Mouse (Mus musculus) erythroblast, adult 5-6 weeks (primary cell): ENCODE data around the gene Rps6ka1. TPM values are rescaled to one million over a fixed set of nuclear protein-coding genes. Genes with fewer than 3 reads are reported as not detected.
"Not testable (repeated sequence)": the region's sequence is repeated elsewhere in the genome, so short reads cannot be mapped to it uniquely, and the experiment has no call there.

Experiments
- ATAC-seq: replicated peaks from 2 replicates; pipeline ENCODE4 v1.8.0; 2016; ENCODE audit warnings: moderate number of reproducible peaks, mild to moderate bottlenecking, moderate TSS enrichment, inconsistent platforms; ENCODE audit not compliant: poor library complexity, low FRiP score, severe bottlenecking
- total RNA-seq, 2 experiments: library from RNA; stranded (forward) in 1 of 2; stranded (reverse) in 1 of 2; fragments of 150-400 nt in 1 of 2; fragments of 200-764, 138-1000 nt in 1 of 2; gene quantifications; 2 replicates each; pipeline versions ENCODE4 v1.2.3 to v1.2.4; 2015 to 2017; ENCODE audit warnings: low replicate concordance in 2 of 2

The Rps6ka1 gene
- total RNA-seq, 2 experiments from 2014 or later: 40.0 to 67.2 TPM

GRCm38 (mm10) chr4:133872222-133872811 lies 15.3 kb downstream of the Rps6ka1 start:
- peak; percentile 35 for ATAC-seq

GRCm38 (mm10) chr4:133865231-133865630 lies 22.4 kb downstream of the Rps6ka1 start:
- no peak for ATAC-seq

- ATAC-seq: no peak
Measured at GRCm38 (mm10) chr4:133864380-133864981, 23.1 kb downstream of the Rps6ka1 start.

- ATAC-seq: no peak
Measured at GRCm38 (mm10) chr4:133863795-133864379, 23.7 kb downstream of the Rps6ka1 start.

- no peak for ATAC-seq
Measured at GRCm38 (mm10) chr4:133857527-133857926, 30.1 kb downstream of the Rps6ka1 start.

GRCm38 (mm10) chr4:133854621-133855020 lies 33.0 kb downstream of the Rps6ka1 start:
- no peak for ATAC-seq

- no peak for ATAC-seq
Measured at GRCm38 (mm10) chr4:133853630-133854029, 34.0 kb downstream of the Rps6ka1 start.

- ATAC-seq: no peak
Measured at GRCm38 (mm10) chr4:133846625-133847024, 41.0 kb downstream of the Rps6ka1 start.

- ATAC-seq: no peak
Measured at GRCm38 (mm10) chr4:133845060-133845459, 42.5 kb downstream of the Rps6ka1 start.

GRCm38 (mm10) chr4:133844209-133844841 lies 43.3 kb downstream of the Rps6ka1 start:
- ATAC-seq: no peak

GRCm38 (mm10) chr4:133842992-133843737 lies 44.4 kb downstream of the Rps6ka1 start:
- ATAC-seq: no peak

GRCm38 (mm10) chr4:133841756-133842483 lies 45.7 kb downstream of the Rps6ka1 start:
- ATAC-seq: not testable (repeated sequence)

GRCm38 (mm10) chr4:133841035-133841434 lies 46.6 kb downstream of the Rps6ka1 start:
- ATAC-seq: no peak

- no peak for ATAC-seq
Measured at GRCm38 (mm10) chr4:133840501-133840900, 47.1 kb downstream of the Rps6ka1 start.

- ATAC-seq: peak; percentile 66; the same call in 1 of the 2 replicates
Measured at GRCm38 (mm10) chr4:133839385-133839826, 48.2 kb downstream of the Rps6ka1 start.

- ATAC-seq: peak; percentile 91
Measured at GRCm38 (mm10) chr4:133836575-133836974, 51.0 kb downstream of the Rps6ka1 start.

GRCm38 (mm10) chr4:133835211-133835610 lies 52.4 kb downstream of the Rps6ka1 start:
- no peak for ATAC-seq

- no peak for ATAC-seq
Measured at GRCm38 (mm10) chr4:133832945-133833874, 54.4 kb downstream of the Rps6ka1 start.
